Mouse (Mus musculus) cerebellum, adult 11-12 months (tissue): Measurements from ENCODE around the gene Espl1.
A peak's percentile ranks its signal among the peaks of the same experiment; 100 is the strongest.
"Not testable (repeated sequence)": the region's sequence is repeated elsewhere in the genome, so short reads cannot be mapped to it uniquely, and the experiment has no call there.

Experiments used
- DNase-seq: peaks from one replicate; pipeline ENCODE4 v3.0.0; 2022

Gene Espl1

GRCm38 (mm10) chr15:102278726-102279091 is 17.4 kb upstream of the Espl1 start:
- DNase-seq, result no peak

- DNase-seq, result peak; percentile 89
Measured at GRCm38 (mm10) chr15:102279092-102279782, 16.8 kb upstream of the Espl1 start, which contains the start of gene Mfsd5. Gene Mfsd5 (plus strand): TSS chr15:102279454.

GRCm38 (mm10) chr15:102279783-102280520 is 16.1 kb upstream of the Espl1 start:
- peak; percentile 58 for DNase-seq

- no peak for DNase-seq
Measured at GRCm38 (mm10) chr15:102280623-102281022, 15.4 kb upstream of the Espl1 start.

GRCm38 (mm10) chr15:102282463-102283292 is 13.4 kb upstream of the Espl1 start:
- no peak for DNase-seq

GRCm38 (mm10) chr15:102283648-102284047 is 12.4 kb upstream of the Espl1 start:
- no peak for DNase-seq

- no peak for DNase-seq
Measured at GRCm38 (mm10) chr15:102287395-102287794, 8.7 kb upstream of the Espl1 start.

DNA sequence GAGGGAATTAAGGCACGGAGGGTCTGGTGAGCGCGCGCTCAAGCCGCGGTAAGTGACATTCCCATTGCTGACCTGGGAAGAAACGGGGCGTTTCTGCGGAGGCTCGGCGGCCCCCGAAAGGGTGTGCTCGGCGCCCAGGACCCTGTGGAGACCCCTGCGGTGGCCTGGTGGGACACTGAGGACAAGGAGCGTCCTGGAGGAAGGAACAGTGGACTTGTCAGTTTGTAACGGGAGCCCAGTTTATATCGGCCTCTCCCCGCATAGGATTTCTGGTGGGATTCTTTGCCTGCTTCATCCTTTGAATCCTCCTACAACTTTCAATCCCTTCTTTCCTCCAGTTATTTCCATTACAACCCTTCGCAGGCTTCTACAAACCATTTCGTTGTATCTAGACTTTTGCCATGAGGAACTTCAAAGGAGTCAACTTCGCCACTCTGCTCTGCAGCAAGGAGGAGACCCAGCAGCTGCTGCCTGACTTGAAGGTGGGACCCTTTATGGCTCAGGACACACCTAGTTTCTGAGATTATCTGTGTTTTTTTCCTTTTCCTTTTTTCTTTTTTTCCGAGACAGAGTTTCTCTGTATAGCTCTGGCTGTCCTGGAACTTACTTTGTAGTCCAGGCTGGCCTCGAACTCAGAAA is 421 bp downstream of the Espl1 start:
- DNase-seq, result no peak

GRCm38 (mm10) chr15:102302542-102302941 is 6.5 kb downstream of the Espl1 start:
- no peak for DNase-seq

DNA sequence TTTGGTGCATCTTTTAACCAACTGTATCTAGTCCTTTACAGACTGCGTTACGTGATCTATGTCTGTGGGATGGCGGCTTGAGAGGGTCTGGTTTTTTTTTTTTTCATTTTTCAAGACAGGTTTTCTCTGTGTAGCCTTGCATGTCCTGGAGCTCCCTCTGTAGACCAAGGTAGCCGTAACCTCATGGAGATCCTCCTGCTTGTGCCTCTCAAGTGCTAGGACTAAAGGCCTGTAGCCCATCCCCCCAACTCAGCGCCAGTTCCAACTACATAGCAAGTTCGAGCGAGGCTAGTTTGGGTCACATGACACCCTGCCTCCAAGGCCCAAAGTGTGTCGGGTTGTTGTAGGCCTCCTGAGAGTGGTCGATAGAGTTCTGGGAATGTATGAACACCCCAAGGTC is 12.7 kb downstream of the Espl1 start:
- no peak for DNase-seq

GRCm38 (mm10) chr15:102310074-102310845 is 14.2 kb downstream of the Espl1 start:
- no peak for DNase-seq

DNA sequence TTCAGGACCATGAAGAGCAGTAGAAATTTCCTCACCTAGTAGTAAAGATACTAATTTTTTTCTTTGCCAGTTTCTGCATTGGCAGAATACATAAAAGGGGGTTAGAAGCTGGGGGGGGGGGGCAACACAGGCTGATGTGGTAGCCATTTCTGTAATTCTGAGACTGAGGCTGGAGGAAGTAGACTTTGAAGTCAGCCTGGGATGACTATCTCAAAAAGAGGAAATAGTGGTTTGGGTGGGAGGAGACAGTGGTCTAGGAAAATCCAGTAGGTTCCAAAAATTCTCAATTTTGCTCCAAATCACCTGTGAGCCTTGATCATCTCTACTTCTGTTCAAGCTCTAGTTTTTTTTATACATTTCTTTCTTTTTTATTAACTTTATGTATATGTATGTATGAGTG is 15.4 kb downstream of the Espl1 start:
- no peak for DNase-seq

- DNase-seq, result no peak
Measured at GRCm38 (mm10) chr15:102315292-102315691, 19.2 kb downstream of the Espl1 start.

DNA sequence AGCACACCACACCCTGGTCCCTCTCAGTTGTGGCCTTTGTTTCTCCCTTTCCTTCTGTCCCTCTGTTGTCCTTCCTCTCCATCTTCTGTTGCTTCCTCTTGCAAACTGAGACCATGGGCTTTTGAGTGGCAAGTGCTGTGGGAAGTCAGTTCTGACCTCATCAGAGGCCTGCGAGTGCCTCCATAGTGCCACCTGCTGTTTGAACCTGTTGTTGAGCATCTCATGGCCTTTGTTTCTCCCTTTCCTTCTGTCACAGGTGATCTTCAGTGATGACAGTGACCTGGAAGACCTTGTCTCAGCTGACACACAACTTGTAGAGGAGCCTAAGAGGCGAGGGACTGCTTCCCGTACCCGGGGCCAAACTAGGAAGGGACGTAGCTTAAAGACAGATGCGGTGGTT is 20.2 kb downstream of the Espl1 start:
- no peak for DNase-seq

DNA sequence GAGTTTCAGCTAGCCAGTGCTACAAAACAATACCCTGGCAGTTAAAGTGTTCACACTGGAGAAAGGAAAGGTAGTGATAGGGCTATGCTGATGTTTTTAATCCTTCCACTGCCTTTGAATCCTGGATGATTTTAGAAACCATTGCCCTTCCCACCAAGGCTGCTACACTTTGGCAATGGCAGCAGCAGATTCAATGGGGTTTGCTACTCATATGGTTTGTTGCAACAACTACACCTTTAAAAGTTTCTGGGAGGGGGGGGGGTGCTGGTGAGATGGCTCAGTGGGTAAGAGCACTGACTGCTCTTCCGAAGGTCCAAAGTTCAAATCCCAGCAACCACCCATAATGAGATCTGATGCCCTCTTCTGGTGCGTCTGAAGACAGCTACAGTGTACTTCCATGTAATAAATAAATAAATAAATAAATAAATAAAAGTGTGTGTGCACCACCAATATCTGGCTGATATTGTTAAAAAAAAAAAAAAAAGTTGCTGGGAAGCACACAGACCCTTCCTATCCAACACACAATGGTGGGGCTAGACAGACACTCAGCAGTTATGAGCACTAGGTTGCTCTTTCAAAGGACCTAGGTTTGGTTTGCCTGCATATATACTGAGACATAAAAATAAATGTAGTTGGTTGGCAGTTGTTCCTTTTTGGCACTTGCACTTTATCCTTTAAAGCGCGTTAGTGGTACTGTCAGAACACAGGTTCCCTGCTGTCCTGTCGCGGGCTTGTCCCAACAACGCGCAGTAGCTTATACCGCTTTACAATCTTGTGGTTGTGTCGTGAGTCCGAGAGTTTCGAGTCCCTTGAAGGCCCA is 28.8 kb downstream of the Espl1 start:
- DNase-seq, result no peak

DNA sequence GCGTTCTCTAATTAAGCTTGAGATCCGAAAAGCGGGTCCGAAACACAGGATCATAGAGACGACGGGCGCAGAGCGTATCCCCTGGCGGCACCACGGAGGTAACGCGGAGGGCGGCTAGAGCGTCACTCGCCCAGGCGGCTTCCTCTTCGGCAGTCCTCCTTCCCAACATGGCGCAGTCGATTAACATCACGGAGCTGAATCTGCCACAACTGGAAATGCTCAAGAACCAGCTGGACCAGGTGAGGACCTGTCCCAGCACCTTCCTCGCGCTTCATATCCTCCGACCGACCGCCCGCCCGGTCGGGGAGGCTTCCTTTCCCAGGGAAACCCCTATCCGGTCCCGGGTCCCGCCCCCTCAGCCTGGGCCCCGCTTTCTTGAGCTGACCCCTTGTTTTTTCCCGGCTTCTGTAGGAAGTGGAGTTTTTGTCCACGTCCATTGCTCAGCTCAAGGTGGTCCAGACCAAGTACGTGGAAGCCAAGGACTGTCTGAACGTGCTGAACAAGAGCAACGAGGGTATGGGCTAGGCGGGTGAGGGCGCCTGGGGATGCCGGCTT is 30.0 kb downstream of the Espl1 start, which contains the start of gene Pfdn5:
TSS of gene Pfdn5 (plus strand) at position 95 of the 555 bp plus-strand sequence.
- peak; percentile 82 for DNase-seq

- no peak for DNase-seq
Measured at GRCm38 (mm10) chr15:102326892-102327291, 30.8 kb downstream of the Espl1 start.

- DNase-seq, result peak; percentile 79
Measured at GRCm38 (mm10) chr15:102331610-102332015, 35.5 kb downstream of the Espl1 start, which contains the start of gene Myg1. Gene Myg1 (plus strand): TSS chr15:102331709.

- DNase-seq, result no peak
Measured at GRCm38 (mm10) chr15:102335254-102335653, 39.2 kb downstream of the Espl1 start.

- not testable (repeated sequence) for DNase-seq
Measured at GRCm38 (mm10) chr15:102335925-102336324, 39.9 kb downstream of the Espl1 start.

DNA sequence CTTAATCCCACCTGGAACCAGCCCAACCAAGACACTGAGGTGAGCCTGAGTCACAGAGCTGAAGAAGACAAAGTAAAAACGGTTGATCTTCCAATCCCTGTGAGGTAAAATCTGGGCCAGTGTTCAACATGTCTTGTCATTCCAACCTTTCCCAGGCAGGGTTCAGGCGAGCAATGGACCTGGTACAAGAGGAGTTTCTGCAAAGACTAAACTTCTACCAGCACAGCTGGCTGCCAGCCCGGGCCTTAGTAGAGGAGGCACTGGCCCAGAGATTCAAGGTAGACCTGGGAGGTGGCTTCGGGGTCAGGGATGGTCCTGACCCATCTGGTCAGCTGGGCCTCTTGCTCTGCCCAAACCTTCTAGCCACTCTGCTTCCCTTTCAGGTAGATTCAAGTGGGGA is 40.9 kb downstream of the Espl1 start:
- DNase-seq, result no peak
